Mouse (Mus musculus): Measurements from ENCODE around the gene Ndst2. TPM values are rescaled to one million over a fixed set of nuclear protein-coding genes. Genes with fewer than 3 reads are reported as not detected.

The Ndst2 gene
- polyA plus RNA-seq, 1 experiment from 2014 or later = 24.3 TPM

DNA sequence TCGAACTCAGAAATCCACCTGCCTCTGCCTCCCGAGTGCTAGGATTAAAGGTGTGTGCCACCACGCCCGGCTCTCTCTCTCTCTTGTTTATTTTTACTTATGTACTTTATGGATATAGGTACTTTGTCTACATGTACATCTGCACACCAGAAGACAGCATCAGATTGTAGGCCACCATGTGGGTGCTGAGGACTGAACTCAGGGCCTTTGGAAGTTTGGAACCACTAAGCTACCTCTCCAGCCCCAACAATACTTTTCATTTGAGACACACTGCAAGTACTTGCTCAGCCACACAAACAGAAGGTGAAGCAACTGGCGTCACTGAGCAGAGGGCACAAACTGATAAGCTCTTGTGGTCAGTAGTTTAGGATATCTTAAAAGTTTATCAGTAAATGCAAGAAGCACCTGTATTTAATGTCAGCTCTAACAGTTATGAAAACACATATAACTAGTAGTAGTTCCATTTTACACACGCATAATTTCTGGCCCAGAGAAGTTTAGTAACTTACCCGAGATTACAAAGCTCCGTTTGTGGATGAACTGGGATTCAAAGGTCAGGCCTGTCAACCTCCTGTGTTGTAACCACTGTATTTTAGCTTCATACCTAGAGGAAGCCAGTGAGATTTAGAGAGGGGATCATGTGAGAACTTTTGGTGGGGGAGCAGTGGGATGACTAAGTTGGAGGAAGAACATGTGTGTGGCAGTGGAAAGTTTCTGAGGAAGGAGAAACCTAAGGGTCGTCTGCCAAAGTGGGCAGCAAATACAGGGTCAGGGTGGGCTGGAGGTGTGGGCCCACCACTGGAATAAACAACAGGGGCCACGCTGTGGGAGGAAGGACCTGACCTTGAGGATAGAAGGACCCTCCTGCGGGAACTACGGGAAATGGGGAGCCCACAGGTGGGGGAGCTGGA lies 1.1 kb downstream of the Ndst2 start:
- no peak for DNase-seq (ENCODE audit: extremely low spot score, low spot score)
- Histone ChIP-seq H3K9me3 (no peaks in the 10 kb centered on the region), H3K27ac (peak overlapping the region; percentile 94), H3K36me3 (replicated peaks) (peaks cover 74% of the 10 kb centered on the region), H3K4me1 (peaks cover 28% of the 10 kb centered on the region), H3K4me3 (peak overlapping the region; percentile 85), H3K27me3 (ENCODE audit: poor library complexity, severe bottlenecking) (no peaks in the 10 kb centered on the region)
- 53% methylated on average over 12 of the region's 12 CpGs for WGBS

- H3K4me1 ChIP-seq = peaks cover 25% of the 10 kb centered on the region
- H3K27me3 ChIP-seq (ENCODE audit: poor library complexity, severe bottlenecking) = no peaks in the 10 kb centered on the region
- WGBS = 92% methylated on average over 9 of the region's 9 CpGs
- H3K9me3 ChIP-seq = no peaks in the 10 kb centered on the region
- no peak overlapping the region for H3K27ac ChIP-seq
- no peak for DNase-seq (ENCODE audit: extremely low spot score, low spot score)
- H3K36me3 ChIP-seq (replicated peaks) = peaks cover 76% of the 10 kb centered on the region
- no peak overlapping the region for H3K4me3 ChIP-seq
Measured at GRCm38 (mm10) chr14:20730853-20731602, 3.3 kb downstream of the Ndst2 start.

GRCm38 (mm10) chr14:20729871-20730270 lies 4.5 kb downstream of the Ndst2 start:
- Histone ChIP-seq H3K27me3 (ENCODE audit: poor library complexity, severe bottlenecking) (no peaks in the 10 kb centered on the region), H3K9me3 (no peaks in the 10 kb centered on the region), H3K36me3 (replicated peaks) (peaks cover 77% of the 10 kb centered on the region), H3K4me1 (peaks cover 18% of the 10 kb centered on the region), H3K4me3 (no peak overlapping the region), H3K27ac (no peak overlapping the region)
- WGBS = 94% methylated on average over 9 of the region's 9 CpGs
- no peak for DNase-seq (ENCODE audit: extremely low spot score, low spot score)

DNA sequence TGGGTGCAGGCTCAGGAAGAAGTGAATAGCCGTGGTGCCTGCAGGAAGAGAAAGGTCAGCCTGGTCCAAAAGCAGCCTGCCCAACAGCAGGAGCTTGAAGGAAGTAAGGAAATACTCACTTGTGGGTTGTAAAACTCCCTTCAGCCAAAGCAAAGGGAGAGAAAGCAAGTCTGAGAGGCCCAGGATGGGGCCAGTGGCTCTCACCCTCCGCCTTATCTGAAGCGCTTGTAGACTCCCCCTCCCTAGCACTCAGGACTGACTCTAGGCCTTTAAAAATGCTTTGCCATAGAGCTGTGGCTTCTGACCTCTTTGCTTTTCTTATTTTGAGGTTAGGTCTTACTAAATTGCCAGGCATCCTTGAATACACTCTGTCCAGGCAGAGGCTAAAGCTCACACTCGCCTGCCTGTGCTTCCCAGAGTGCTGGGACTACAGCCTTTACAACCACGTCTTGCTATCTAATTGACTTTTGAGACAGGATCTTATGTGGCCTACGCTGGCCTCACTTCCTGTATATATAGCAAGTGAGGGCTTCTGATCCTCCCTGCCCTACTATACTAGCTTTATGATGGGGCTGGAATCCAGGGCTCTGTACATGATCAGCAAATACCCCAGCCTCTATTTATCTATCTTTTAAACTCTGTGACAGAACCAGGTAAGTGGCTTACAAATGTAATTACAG lies 8.6 kb downstream of the Ndst2 start:
- WGBS = 89% methylated on average over 6 of the region's 6 CpGs

GRCm38 (mm10) chr14:20724043-20724442 lies 10.3 kb downstream of the Ndst2 start:
- 43% methylated on average over 5 of the region's 5 CpGs for WGBS
- peaks cover 99% of the 10 kb centered on the region for H3K36me3 ChIP-seq (replicated peaks)

More for the DNA sequence above, 8.6 kb downstream of the Ndst2 start:
- no peak for DNase-seq (ENCODE audit: extremely low spot score, low spot score)
- H3K27ac ChIP-seq = no peak overlapping the region
- H3K4me1 ChIP-seq = no peaks in the 10 kb centered on the region
- no peak overlapping the region for H3K4me3 ChIP-seq
- H3K36me3 ChIP-seq (replicated peaks) = peaks cover 99% of the 10 kb centered on the region
- H3K27me3 ChIP-seq (ENCODE audit: poor library complexity, severe bottlenecking) = no peaks in the 10 kb centered on the region
- no peaks in the 10 kb centered on the region for H3K9me3 ChIP-seq

GRCm38 (mm10) chr14:20723006-20723405 lies 11.4 kb downstream of the Ndst2 start:
- no peak overlapping the region for H3K4me3 ChIP-seq
- H3K36me3 ChIP-seq (replicated peaks) = peaks cover 99% of the 10 kb centered on the region
- no peak overlapping the region for H3K27ac ChIP-seq
- H3K4me1 ChIP-seq = no peaks in the 10 kb centered on the region
- no peaks in the 10 kb centered on the region for H3K9me3 ChIP-seq
- WGBS = 96% methylated on average over 12 of the region's 12 CpGs
- H3K27me3 ChIP-seq (ENCODE audit: poor library complexity, severe bottlenecking) = no peaks in the 10 kb centered on the region
- DNase-seq (ENCODE audit: extremely low spot score, low spot score) = no peak

More at GRCm38 (mm10) chr14:20724043-20724442, 10.3 kb downstream of the Ndst2 start:
- H3K27ac ChIP-seq = no peak overlapping the region
- H3K9me3 ChIP-seq = no peaks in the 10 kb centered on the region
- H3K4me3 ChIP-seq = no peak overlapping the region
- no peaks in the 10 kb centered on the region for H3K27me3 ChIP-seq (ENCODE audit: poor library complexity, severe bottlenecking)
- peak; percentile 52 for DNase-seq (ENCODE audit: extremely low spot score, low spot score)
- no peaks in the 10 kb centered on the region for H3K4me1 ChIP-seq

GRCm38 (mm10) chr14:20721371-20721770 lies 13.0 kb downstream of the Ndst2 start:
- Histone ChIP-seq H3K4me3 (no peak overlapping the region), H3K27ac (no peak overlapping the region), H3K9me3 (no peaks in the 10 kb centered on the region), H3K4me1 (no peaks in the 10 kb centered on the region), H3K36me3 (replicated peaks) (peaks cover 99% of the 10 kb centered on the region), H3K27me3 (ENCODE audit: poor library complexity, severe bottlenecking) (no peaks in the 10 kb centered on the region)
- WGBS = 93% methylated on average over 4 of the region's 4 CpGs
- no peak for DNase-seq (ENCODE audit: extremely low spot score, low spot score)

- Histone ChIP-seq H3K4me3 (no peak overlapping the region), H3K4me1 (no peaks in the 10 kb centered on the region), H3K36me3 (replicated peaks) (peaks cover 100% of the 10 kb centered on the region), H3K27me3 (ENCODE audit: poor library complexity, severe bottlenecking) (no peaks in the 10 kb centered on the region), H3K27ac (no peak overlapping the region), H3K9me3 (no peaks in the 10 kb centered on the region)
- 95% methylated on average over 12 of the region's 12 CpGs for WGBS
- no peak for DNase-seq (ENCODE audit: extremely low spot score, low spot score)
Measured at GRCm38 (mm10) chr14:20719767-20720166, 14.6 kb downstream of the Ndst2 start.

GRCm38 (mm10) chr14:20718443-20718842 lies 15.9 kb downstream of the Ndst2 start:
- peaks cover 100% of the 10 kb centered on the region for H3K36me3 ChIP-seq (replicated peaks)
- WGBS = 92% methylated on average over 10 of the region's 10 CpGs
- H3K4me3 ChIP-seq = no peak overlapping the region
- no peak for DNase-seq (ENCODE audit: extremely low spot score, low spot score)
- H3K27ac ChIP-seq = no peak overlapping the region
- H3K27me3 ChIP-seq (ENCODE audit: poor library complexity, severe bottlenecking) = no peaks in the 10 kb centered on the region
- no peaks in the 10 kb centered on the region for H3K9me3 ChIP-seq
- no peaks in the 10 kb centered on the region for H3K4me1 ChIP-seq

DNA sequence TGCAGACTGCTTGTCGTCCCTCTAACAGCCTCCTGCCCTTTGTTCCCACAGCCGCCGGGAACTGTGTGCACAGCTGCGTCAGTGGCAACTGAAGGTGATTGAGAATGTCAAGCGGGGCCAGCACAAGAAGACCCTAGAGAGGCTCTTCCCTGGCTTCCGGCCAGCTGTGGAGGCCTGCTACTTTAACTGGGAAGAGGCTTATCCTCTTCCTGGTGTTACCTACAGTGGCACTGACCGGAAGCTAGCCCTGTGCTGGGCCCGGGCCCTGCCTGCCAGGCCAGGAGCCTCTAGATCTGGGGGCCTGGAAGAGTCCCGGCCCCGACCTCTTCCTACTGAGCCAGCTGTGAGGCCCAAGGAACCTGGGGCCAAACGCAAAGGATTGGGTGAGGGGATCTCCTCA lies 20.5 kb downstream of the Ndst2 start:
- Histone ChIP-seq H3K27ac (no peak overlapping the region), H3K4me3 (no peak overlapping the region), H3K36me3 (replicated peaks) (peaks cover 91% of the 10 kb centered on the region), H3K4me1 (peaks cover 11% of the 10 kb centered on the region), H3K27me3 (ENCODE audit: poor library complexity, severe bottlenecking) (no peaks in the 10 kb centered on the region), H3K9me3 (no peaks in the 10 kb centered on the region)
- 86% methylated on average over 11 of the region's 11 CpGs for WGBS
- no peak for DNase-seq (ENCODE audit: extremely low spot score, low spot score)

DNA sequence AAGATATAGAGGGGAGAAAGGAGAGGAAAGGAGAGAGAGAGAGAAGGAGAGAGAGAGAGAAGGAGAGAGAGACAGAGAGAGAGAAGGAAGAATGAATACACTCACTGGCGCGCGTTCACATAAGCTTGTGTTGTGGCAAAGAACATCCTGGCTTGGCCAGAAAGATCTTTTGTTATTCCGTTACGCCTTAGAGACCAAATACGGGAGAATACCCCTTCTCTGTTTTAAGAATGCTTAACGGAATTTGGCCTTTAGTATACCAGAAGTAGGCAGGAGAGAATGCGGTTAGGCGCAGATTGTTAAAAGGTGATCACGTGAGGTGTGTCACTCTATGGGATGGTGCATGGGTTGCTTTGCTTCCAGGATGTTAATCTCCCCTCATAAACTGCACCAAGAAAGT lies 26.1 kb downstream of the Ndst2 start:
- 14% methylated on average over 10 of the region's 10 CpGs for WGBS
- peak overlapping the region; percentile 100 for H3K4me3 ChIP-seq
- H3K36me3 ChIP-seq (replicated peaks) = peaks cover 53% of the 10 kb centered on the region
- H3K27me3 ChIP-seq (ENCODE audit: poor library complexity, severe bottlenecking) = no peaks in the 10 kb centered on the region
- H3K9me3 ChIP-seq = no peaks in the 10 kb centered on the region
- H3K4me1 ChIP-seq = peaks cover 36% of the 10 kb centered on the region
- no peak for DNase-seq (ENCODE audit: extremely low spot score, low spot score)
- H3K27ac ChIP-seq = peak overlapping the region; percentile 94

Measured in forebrain, embryonic 10.5 days (tissue).